Mouse (Mus musculus): ENCODE results near the gene Nxf1. TPM values are rescaled to one million over a fixed set of nuclear protein-coding genes. Genes with fewer than 3 reads are reported as not detected.

Gene Nxf1
- total and polyA plus RNA-seq, 3 experiments = 66.5 to 136 (median 101) TPM

DNA sequence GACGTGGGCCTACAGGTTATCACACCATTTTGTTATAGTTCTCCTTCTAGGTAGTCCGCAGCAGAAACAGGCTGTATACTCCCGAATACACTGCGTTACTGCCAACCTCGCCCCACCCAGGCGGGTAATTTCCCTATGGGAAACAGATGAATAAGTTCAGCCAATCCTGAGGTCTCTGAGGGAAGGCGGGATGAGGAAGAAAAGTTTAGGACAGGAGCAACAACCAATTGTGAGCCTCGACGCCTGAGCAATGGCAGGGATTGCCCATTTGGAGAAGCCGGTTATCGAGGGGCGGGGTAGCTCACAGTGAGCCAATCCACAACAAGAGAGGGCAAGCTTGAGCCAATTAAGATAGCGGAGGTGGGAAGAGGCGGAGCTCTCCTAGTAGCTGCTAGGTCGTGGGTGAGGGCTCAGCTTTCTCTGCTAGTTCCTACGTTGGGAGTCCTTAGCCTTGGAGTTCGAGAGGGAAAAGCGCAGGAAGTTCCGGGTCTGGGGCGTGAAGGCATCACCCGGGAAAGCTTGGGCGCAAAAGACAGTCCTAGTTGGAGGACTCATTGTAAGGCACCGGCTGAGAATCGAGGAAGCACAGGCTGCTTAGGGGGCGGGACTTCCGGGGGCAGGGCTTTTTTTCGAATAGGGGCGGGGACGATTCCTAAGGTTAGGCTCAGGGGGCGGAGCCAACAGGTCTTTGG is 45.4 kb downstream of the Nxf1 start, which contains the start of gene Zbtb3:
Zbtb3 (plus strand) TSS at position 426 of the 692 bp plus-strand sequence.
- Histone ChIP-seq H3K4me1 (ENCODE audit: control insufficient read depth in 1 of 2, insufficient read depth in 2 of 2) (peaks cover 8 to 49% of the 10 kb centered on the region in 2 experiments), H3K27me3 (replicated peaks) (no peaks in the 10 kb centered on the region)
- in situ Hi-C loops (cut with MboI; ENCODE audit: low pct_ligation_motif_present, low pct_unique_long_range_greater_than_20kb, low sequenced_read_pairs) = no loop called here

DNA sequence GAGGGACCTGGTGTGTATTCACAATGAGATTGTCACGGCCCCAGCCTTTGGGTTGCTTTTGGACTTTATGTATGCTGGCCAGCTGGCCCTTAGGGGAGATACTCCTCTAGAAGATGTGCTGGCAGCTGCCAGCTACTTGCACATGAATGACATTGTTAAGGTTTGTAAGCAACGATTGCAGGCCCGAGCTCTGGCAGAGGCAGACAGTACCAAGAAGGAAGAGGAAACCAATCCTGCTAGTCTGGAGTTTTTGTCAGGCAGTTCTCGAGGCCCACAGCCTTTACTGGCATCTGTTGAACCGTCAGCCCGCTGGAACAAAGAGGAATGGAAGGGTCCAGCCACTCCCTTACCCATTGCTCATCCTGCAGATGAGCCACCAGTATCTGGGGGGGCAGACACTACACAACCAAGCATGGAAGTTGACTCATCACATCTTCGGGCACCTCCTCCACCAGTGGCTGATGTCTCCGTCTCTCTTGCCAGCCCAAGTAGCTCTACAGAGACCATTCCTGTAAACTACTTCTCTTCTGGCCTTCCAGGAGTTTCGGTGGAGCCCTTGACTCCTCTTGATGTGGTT is 46.4 kb downstream of the Nxf1 start:
- TF ChIP-seq ZMIZ1 (IDR thresholded peaks at IDR 0.05; ENCODE audit: low read depth, low read length) = no peak
- TF ChIP-seq NRF1 (IDR thresholded peaks at IDR 0.05; ENCODE audit: low read depth, low read length) = no peak
- no peak for TF ChIP-seq RAD21 (IDR thresholded peaks at IDR 0.05; ENCODE audit: low read depth, low read length)
- no peak for TF ChIP-seq JUN (IDR thresholded peaks at IDR 0.05; ENCODE audit: insufficient read depth, low read depth, low read length)
- TF ChIP-seq USF2 (conservative IDR thresholded peaks at IDR 0.05; ENCODE audit: low read depth, low read length) = no peak
- TF ChIP-seq POLR2AphosphoS2 (IDR thresholded peaks at IDR 0.05; ENCODE audit: low read depth, low read length) = no peak
- TF ChIP-seq GABPA (IDR thresholded peaks at IDR 0.05; ENCODE audit: insufficient replicate concordance, low read depth, low read length) = no peak
- TF ChIP-seq ELF1 (IDR thresholded peaks at IDR 0.05; ENCODE audit: low read depth, low read length) = no peak
- TF ChIP-seq TCF12 (IDR thresholded peaks at IDR 0.05; ENCODE audit: low read depth, low read length) = no peak
- TF ChIP-seq JUND (conservative IDR thresholded peaks at IDR 0.05; ENCODE audit: low read depth, low read length) = no peak
- TF ChIP-seq EP300 (IDR thresholded peaks at IDR 0.05; ENCODE audit: low read length) = no peak
- TF ChIP-seq ZKSCAN1 (IDR thresholded peaks at IDR 0.05; ENCODE audit: borderline replicate concordance, low read depth, low read length) = no peak
- Histone ChIP-seq H3K4me1 (ENCODE audit: control insufficient read depth in 1 of 2, insufficient read depth in 2 of 2) (peaks cover 11 to 59% of the 10 kb centered on the region in 2 experiments), H3K27me3 (replicated peaks) (no peaks in the 10 kb centered on the region), H3K36me3 (replicated peaks in 1 of 2; ENCODE audit: control insufficient read depth in 1 of 2, insufficient read depth in 1 of 2, low read length in 1 of 2) (peaks cover 12 to 28% of the 10 kb centered on the region in 2 experiments), H3K9me3 (replicated peaks; ENCODE audit: low read length) (no peaks in the 10 kb centered on the region), H3K79me2 (replicated peaks; ENCODE audit: control insufficient read depth, extremely low read depth, insufficient read depth, poor library complexity, severe bottlenecking) (peaks cover 3% of the 10 kb centered on the region; the same call in 1 of the 2 replicates), H3K4me3 (replicated peaks in 1 of 3; ENCODE audit: low read depth in 2 of 3, low read length in 2 of 3, poor library complexity in 1 of 3) (no peak overlapping the region), H3K27ac (ENCODE audit: insufficient read depth, low read depth) (peak overlapping the region; percentile 11; the same call in 1 of the 2 replicates), H3K9ac (ENCODE audit: insufficient read depth, low read depth) (no peak overlapping the region), H3K4me2 (ENCODE audit: insufficient read depth, low read depth, poor library complexity, severe bottlenecking) (peak overlapping the region; percentile 72; the same call in 1 of the 2 replicates)
- DNase-seq (ENCODE audit: extremely low read depth) = no peak
- in situ Hi-C loops (cut with MboI; ENCODE audit: low pct_ligation_motif_present, low pct_unique_long_range_greater_than_20kb, low sequenced_read_pairs) (no loop called here), dilution Hi-C loops (cut with MboI; ENCODE audit: extremely low pct_ligation_motif_present, extremely low pct_unique_long_range_greater_than_20kb, low sequenced_read_pairs) (no loop called here)

More for the DNA sequence above, 45.4 kb downstream of the Nxf1 start, which contains the start of gene Zbtb3:
- peaks cover 12 to 27% of the 10 kb centered on the region in 2 experiments for H3K36me3 ChIP-seq (replicated peaks in 1 of 2; ENCODE audit: control insufficient read depth in 1 of 2, insufficient read depth in 1 of 2, low read length in 1 of 2)
- peak; percentile 99 for DNase-seq (ENCODE audit: extremely low read depth)
- H3K4me2 ChIP-seq (ENCODE audit: insufficient read depth, low read depth, poor library complexity, severe bottlenecking) = peak within 1 kb of the TSS; percentile 88
- H3K9ac ChIP-seq (ENCODE audit: insufficient read depth, low read depth) = peak within 1 kb of the TSS; percentile 73
- TF ChIP-seq IRF4 (IDR thresholded peaks at IDR 0.05; ENCODE audit: low read depth, low read length) (0 out of 2 replicates have a peak, but pooled peaks have one; percentile 31), POLR2A (IDR thresholded peaks at IDR 0.05; ENCODE audit: low read depth, low read length) (peak; percentile 67), MAX (IDR thresholded peaks at IDR 0.05; ENCODE audit: low read length) (peak; percentile 70), MEF2A (IDR thresholded peaks at IDR 0.05; ENCODE audit: borderline replicate concordance, low read depth, low read length) (peak; percentile 39; the same call in 1 of the 2 replicates), ZC3H11A (IDR thresholded peaks at IDR 0.05; ENCODE audit: low read depth, low read length) (no peak), JUN (IDR thresholded peaks at IDR 0.05; ENCODE audit: insufficient read depth, low read depth, low read length) (no peak), E2F4 (IDR thresholded peaks at IDR 0.05; ENCODE audit: insufficient replicate concordance, low read depth, low read length) (peak; percentile 87; the same call in 1 of the 2 replicates), CTCF (conservative IDR thresholded peaks at IDR 0.05 in 1 of 2, IDR thresholded peaks at IDR 0.05 in 1 of 2; ENCODE audit: low read depth in 2 of 2, low read length in 2 of 2) (no peak), MYC (IDR thresholded peaks at IDR 0.05; ENCODE audit: low read depth, low read length) (no peak), RAD21 (IDR thresholded peaks at IDR 0.05; ENCODE audit: low read depth, low read length) (no peak), HCFC1 (IDR thresholded peaks at IDR 0.05; ENCODE audit: low read depth, low read length) (peak; percentile 71), MXI1 (IDR thresholded peaks at IDR 0.05; ENCODE audit: low read depth, low read length) (peak; percentile 72; the same call in 1 of the 2 replicates), SIN3A (IDR thresholded peaks at IDR 0.05; ENCODE audit: low read length) (peak; percentile 81), TCF12 (IDR thresholded peaks at IDR 0.05; ENCODE audit: low read depth, low read length) (0 out of 2 replicates have a peak, but pooled peaks have one; percentile 25), ETS1 (conservative IDR thresholded peaks at IDR 0.05; ENCODE audit: low read depth, low read length) (peak; percentile 37; the same call in 1 of the 2 replicates), MAZ (IDR thresholded peaks at IDR 0.05; ENCODE audit: low read depth, low read length) (peak; percentile 57; the same call in 1 of the 2 replicates), ELF1 (IDR thresholded peaks at IDR 0.05; ENCODE audit: low read depth, low read length) (peak; percentile 65), USF2 (conservative IDR thresholded peaks at IDR 0.05; ENCODE audit: low read depth, low read length) (no peak), TBP (conservative IDR thresholded peaks at IDR 0.05; ENCODE audit: low read depth, low read length) (peak; percentile 80; the same call in 1 of the 2 replicates), EP300 (IDR thresholded peaks at IDR 0.05; ENCODE audit: low read length) (peak; percentile 1; the same call in 1 of the 2 replicates), UBTF (IDR thresholded peaks at IDR 0.05; ENCODE audit: low read depth, low read length) (no peak), ZNF384 (IDR thresholded peaks at IDR 0.05; ENCODE audit: low read depth, low read length) (no peak), SMC3 (IDR thresholded peaks at IDR 0.05; ENCODE audit: low read depth, low read length) (no peak), POLR2AphosphoS2 (IDR thresholded peaks at IDR 0.05; ENCODE audit: low read depth, low read length) (peak; percentile 76; the same call in 1 of the 2 replicates), ZMIZ1 (IDR thresholded peaks at IDR 0.05; ENCODE audit: low read depth, low read length) (0 out of 2 replicates have a peak, but pooled peaks have one; percentile 64), PAX5 (IDR thresholded peaks at IDR 0.05; ENCODE audit: low read length) (no peak), MAFK (IDR thresholded peaks at IDR 0.05; ENCODE audit: insufficient replicate concordance, low read length) (0 out of 2 replicates have a peak, but pooled peaks have one; percentile 32), KAT2A (IDR thresholded peaks at IDR 0.05; ENCODE audit: insufficient replicate concordance, low read length) (peak; percentile 76; the same call in 1 of the 2 replicates), USF1 (IDR thresholded peaks at IDR 0.05; ENCODE audit: low read depth, low read length) (no peak), RCOR1 (conservative IDR thresholded peaks at IDR 0.05; ENCODE audit: low read depth, low read length) (0 out of 2 replicates have a peak, but pooled peaks have one; percentile 24), NELFE (IDR thresholded peaks at IDR 0.05; ENCODE audit: low read depth, low read length) (peak; percentile 91), GABPA (IDR thresholded peaks at IDR 0.05; ENCODE audit: insufficient replicate concordance, low read depth, low read length) (no peak), NRF1 (IDR thresholded peaks at IDR 0.05; ENCODE audit: low read depth, low read length) (peak; percentile 41; the same call in 1 of the 2 replicates), JUND (conservative IDR thresholded peaks at IDR 0.05; ENCODE audit: low read depth, low read length) (no peak; the same call in 1 of the 2 replicates), BHLHE40 (IDR thresholded peaks at IDR 0.05; ENCODE audit: low read depth, low read length) (no peak), CHD2 (IDR thresholded peaks at IDR 0.05; ENCODE audit: low read length) (peak; percentile 94), CHD1 (IDR thresholded peaks at IDR 0.05; ENCODE audit: low read depth, low read length) (no peak), ZKSCAN1 (IDR thresholded peaks at IDR 0.05; ENCODE audit: borderline replicate concordance, low read depth, low read length) (no peak)
- peak within 1 kb of the TSS; percentile 63 for H3K27ac ChIP-seq (ENCODE audit: insufficient read depth, low read depth)
- H3K79me2 ChIP-seq (replicated peaks; ENCODE audit: control insufficient read depth, extremely low read depth, insufficient read depth, poor library complexity, severe bottlenecking) = peaks cover 11% of the 10 kb centered on the region
- dilution Hi-C loops (cut with MboI; ENCODE audit: extremely low pct_ligation_motif_present, extremely low pct_unique_long_range_greater_than_20kb, low sequenced_read_pairs) = no loop called here
- H3K9me3 ChIP-seq (replicated peaks; ENCODE audit: low read length) = no peaks in the 10 kb centered on the region
- H3K4me3 ChIP-seq (replicated peaks in 1 of 3; ENCODE audit: low read depth in 2 of 3, low read length in 2 of 3, poor library complexity in 1 of 3) = peak within 1 kb of the TSS; percentile 64 to 89 (median 82)

All from CH12.LX (cell line).